Mouse (Mus musculus) layer of hippocampus, postnatal 25 days (tissue): ENCODE measurements around the gene Fam129b. TPM values are rescaled to one million over a fixed set of nuclear protein-coding genes. Genes with fewer than 3 reads are reported as not detected.

Experiments
- DNase-seq, 2 experiments: peaks; one replicate each; pipeline ENCODE4 v3.0.0; 2022; ENCODE audit warnings: mixed read lengths in 2 of 2, low spot score in 1 of 2; ENCODE audit errors: extremely low spot score in 1 of 2
- total RNA-seq, 2 experiments: library from RNA; stranded (reverse); gene quantifications; 2 replicates each; pipeline ENCODE4 v1.2.3; 2021

Fam129b gene
- total RNA-seq, 2 experiments from 2014 or later, result 15.1 to 15.7 TPM

DNA sequence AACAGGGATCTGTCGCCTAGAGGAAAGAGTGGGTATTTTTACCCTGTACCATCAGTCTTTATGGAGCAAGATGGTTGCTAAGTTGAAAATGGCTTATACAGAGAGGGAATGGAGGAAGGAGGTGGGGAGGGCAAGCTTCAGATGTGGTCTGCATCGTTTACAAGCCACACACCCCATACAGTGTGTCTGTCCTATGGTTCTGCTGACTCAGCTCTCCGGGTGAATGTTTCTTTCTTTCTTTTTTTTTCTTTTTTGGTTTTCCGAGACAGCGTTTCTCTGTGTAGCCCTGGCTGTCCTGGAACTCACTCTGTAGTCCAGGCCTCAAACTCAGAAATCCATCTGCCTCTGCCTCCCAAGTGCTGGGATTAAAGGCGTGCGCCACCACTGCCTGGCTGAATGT is 45.3 kb downstream of the Fam129b start:
- DNase-seq, result no peak

DNA sequence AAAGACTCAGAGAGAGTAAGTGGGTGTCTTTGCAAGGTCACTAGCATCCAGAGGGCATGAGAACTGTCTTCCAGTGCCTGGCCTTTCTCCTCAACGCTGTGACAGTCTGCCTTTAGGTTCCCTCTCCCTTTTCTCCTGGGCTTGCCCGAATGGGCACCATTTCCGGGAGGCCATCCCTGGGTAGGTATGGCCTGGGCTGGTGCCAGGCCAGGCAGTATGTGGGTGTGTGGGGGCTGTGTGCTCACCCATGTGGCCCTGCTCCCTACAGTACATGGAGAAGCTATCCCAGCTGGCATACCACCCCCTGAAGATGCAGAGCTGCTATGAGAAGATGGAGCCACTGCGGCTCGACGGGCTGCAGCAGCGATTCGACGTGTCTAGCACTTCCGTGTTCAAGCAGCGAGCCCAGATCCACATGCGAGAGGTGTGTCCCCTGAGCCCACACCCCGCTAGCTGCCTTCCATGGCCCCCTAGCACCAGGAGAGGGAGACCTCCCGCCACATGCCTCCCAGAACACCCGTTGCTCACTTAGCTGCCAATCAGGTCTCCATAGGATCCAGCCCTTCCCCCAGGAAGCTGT is 46.0 kb downstream of the Fam129b start:
- DNase-seq, result no peak

DNA sequence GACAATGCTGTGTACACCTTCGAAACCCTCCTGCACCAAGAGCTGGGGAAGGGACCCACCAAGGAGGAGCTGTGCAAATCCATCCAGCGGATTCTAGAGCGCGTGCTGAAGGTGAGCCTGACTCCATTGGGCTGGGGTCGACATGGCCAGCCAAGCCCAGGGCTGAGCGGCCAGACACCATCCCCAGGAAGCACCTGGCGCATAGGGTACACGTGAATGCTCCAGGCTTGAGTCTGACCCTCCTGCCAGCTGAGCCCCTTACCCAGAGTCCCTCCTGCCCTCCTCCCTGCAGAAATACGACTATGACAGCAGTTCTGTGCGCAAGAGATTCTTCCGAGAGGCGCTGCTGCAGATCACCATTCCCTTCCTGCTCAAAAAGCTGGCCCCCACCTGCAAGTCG is 46.6 kb downstream of the Fam129b start:
- DNase-seq, result no peak

DNA sequence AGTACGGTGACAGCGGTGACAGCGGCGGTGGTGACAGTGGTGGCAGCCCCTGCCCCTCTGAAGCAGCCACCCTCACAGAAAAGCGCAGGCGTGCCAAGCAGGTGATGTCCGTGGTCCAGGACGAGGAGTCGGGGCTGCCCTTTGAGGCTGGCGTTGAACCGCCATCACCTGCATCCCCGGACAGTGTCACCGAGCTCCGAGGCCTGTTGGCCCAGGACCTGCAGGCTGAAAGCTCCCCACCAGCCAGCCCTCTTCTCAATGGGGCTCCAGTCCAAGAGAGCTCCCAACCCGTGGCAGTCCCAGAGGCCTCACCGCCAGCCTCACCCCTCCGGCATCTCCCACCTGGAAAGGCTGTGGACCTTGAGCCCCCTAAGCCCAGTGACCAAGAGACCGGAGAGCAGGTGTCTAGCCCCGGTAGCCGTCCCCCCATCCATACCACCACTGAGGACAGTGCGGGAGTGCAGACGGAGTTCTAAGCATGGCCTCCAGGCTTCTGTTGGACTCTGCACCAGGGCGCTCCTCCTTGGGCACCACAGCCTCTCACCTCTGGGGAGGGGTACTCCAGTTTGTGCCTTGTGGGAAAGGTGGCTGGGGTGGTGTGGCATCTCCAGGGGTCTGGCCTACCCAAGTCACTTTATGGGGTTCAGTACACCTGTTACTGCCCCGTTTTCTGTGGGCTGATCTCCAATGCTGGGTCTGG is 47.8 kb downstream of the Fam129b start:
- no peak for DNase-seq

DNA sequence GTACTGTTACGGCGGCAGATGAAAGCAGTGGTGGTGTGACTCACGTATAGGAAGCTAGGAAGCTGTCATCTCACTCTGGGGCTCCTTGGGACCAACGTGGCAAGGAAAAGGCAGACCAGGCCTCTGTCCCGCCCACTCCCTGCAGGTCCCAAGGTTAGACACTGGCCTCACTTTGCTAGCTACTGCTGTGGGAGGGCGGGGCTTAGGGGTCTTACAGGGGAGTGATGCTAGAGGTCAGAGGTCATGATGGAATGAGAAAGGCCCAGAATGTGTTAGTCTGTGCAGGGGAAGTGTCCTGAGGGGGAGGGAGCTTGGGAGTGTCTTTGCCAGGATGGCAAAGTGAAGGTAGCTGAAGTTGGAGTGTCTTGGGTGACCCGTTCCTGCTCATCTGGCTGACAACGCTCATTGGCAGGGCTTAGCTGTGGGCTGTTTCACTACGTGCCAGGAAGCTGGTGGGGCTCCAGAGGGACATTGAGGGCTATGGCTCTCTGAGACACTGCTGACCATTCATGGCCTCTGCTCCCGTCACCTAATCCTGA is 48.5 kb downstream of the Fam129b start:
- no peak for DNase-seq

DNA sequence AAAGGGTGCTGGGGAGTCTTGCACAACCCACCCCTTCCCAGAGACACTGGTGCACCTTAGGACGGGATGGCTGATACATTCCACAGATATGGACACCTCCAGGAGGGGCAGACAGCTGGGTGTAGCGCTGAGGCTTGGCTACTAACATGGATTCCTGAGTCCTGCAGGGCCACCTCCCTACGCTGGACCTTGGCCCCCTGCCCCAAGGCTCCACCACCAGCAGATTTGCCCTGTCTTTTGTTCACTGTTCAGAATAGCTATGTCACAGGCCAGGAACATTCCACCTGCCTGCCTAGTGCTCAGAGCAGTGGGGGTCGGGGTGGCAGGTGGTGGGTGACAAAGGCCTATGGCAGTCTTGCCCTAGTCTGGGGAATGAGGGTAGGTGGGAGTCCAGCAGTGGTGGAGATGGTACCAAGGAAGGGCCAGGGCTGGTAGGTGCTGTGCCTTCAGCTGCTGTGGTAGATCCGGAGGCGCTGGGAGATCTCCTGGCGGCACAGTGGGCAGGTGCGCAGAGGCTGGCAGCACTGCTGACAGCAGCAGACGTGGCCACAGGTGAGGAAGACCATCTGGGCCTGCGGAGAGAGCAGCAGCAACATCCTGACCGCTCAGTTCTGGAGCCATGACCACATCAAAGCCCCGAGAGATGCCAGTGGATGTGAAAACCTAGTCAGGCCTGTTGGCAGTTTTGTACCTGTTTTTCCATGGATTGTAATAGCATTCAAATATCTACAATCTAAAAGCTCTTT is 50.6 kb downstream of the Fam129b start:
- no peak for DNase-seq

DNA sequence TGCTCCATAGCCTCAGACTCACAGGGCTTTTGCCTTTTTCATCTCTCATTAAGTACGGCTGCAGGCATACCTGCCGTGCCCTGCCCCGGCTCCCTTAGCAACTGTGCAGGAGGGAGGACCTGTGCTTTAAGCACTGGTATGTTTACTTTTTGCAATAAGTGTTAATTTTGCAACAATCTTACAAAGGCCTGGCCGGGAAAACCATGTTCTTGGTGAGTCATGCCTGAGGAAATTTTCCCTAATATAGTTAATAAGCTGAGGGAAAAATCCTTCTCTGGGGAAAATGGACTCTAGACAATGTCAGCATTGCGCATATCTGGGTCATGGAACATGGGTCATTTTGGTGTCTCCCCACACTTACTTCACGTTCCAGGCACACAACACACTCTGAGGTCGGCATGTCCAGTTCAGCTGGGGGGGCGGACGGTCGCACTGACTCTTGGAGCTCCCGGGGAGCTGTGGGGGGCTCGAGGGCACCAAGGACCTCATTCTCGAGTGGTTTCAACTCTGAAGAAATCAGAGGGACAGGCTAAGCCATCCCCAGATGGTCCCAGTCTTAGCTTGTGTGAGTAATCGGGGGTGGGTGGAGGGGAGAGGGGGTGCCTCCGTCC is 51.8 kb downstream of the Fam129b start:
- DNase-seq, result no peak

DNA sequence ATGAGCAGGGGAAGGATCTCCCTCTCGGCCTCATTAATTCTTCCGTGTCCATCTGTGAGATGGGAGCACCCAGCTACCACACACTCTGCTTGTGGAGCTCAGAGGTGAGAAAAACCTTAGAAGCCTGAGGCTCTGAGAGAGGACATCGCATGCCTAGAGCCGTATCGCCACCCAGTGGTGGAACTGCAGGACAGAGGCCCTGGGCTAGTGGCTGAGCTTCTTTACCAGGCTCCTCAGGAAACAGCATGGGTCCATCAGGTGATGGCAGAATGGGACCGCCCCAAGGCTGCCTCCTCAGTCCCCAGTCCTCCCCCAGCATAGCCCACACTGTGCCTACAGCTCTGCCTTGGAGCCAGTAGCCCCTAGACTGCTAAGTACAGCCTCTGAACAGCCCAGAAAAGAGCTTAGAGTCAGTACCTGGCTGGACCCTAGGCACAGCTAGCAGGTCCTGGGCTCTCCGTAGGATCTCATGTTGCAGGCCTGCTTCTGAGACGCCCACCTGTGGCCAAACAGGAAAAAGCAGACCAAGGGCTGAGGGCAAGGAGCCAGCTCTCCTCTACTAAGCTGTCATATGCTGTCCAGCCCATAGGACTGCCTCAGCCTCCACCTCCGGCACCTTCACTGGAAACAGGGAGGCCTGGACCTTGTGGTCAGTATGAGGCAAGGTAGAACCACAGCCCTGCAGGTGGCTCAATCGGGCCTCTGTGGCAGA is 52.5 kb downstream of the Fam129b start:
- peak; percentile 59 to 72 for DNase-seq

DNA sequence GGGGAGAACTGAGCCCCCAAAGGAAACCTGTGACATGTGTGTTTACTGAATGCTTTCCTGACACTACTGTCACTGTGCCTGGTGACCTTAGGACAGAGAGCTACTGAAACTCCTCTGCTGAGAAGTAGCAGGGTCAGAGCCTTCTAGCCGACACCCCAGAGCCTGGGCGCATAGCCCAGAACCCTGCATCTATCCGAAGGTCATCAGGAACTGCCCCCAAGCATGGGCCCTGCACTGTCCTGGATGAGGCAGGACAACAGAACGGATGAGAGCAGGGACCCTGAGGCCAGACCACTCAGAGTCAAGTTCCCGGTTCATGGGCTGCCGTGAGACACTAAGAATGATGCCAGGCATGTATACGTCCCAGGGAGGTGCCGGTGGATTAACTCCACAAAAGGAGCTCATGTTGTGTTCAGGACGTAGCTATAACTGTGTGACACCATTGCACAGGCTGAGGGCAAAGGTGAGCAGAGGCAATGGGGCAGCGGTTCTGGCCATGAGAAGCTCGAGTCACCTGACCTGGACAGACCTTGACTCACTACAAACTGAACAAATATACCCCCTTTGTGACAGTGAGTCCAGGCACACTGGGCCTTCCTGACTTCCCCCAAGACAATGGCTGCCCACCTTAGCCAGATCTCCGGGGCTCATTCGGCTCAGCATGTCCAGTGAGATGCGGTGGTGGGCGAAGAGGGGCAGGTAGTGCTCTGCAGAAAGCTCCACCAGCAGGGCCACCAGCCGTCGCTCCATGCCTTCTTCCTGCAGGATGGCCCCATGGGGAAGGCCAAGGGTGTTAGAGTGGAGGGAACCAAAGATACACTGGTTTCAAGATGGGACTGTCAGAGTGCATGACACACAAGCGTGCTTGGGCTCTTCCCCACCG is 53.3 kb downstream of the Fam129b start:
- no peak for DNase-seq

DNA sequence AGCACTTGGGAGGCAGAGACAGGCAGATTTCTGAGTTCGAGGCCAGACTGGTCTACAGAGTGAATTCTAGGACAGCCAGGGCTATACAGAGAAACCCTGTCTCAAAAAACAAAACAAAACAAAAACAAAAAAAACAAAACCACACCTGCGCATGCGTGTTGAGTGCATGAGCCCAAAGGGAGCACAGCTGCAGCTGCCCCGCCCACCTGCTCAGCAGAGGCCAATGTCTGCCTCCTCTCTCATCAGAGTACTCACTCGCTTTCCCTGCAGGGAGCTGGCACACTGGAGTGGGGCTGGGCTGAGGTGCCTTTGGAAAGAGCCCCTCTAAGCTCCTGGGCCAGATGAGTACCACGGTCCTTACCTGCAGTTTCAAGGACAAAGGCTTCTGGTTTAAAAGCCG is 55.8 kb downstream of the Fam129b start:
- no peak for DNase-seq

DNA sequence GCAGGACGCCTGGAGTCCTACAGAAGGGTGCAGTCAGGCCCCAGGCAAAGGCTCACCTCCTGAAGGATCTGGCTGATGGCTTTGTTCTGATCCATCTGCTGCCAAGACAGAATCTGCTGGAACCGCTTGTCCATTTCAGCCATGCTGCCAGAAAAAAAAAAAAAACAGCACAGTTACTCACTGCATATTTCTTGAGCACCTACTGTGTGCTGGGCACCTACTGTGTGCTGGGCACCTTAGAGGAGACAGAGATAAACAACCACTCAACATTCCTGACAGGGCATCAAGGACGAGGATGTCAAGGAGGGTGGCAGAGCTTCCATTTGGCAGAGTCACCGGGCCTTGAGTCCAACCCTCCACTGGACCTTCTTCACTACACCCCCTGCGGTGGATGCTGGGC is 62.8 kb downstream of the Fam129b start:
- DNase-seq, result no peak

DNA sequence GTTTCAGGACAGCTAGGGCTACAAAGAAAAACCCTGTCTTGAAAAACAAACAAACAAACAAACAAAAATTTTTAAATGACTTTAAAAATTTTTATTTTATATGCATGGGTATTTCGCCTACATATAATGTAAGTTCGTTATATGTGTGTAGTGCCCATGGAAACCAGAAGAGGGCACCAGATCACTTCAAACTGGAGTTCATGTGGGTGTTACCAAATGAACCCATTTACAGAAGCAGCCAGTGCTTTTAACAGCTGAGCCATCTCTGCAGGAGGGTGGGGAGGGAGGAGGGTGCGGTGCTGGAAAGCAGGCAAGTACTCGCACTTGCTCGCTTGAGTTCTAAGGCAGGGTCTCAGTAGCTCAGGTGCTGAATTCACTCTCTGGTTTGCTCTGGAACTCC is 63.5 kb downstream of the Fam129b start:
- DNase-seq, result peak in 1 of 2 experiments; percentile 58

DNA sequence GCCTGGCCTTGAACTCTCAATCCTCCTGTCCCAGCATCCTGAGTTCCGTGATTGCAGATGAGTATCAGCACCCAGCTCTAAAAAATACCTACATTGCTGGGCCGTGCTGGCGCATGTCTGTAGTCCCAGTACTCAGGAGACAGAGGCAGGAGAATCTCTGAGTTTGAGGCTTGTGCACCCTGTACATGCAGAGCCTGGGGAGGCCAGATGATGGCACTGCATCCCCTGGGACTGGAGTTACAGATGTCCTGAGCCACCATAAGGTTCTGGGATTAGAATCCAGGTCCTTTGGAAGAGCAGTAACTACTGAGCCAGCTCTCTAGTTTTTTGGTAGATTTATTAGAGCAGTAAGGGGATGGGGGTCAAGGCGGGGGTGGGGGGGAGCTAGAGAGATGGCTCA is 64.6 kb downstream of the Fam129b start:
- DNase-seq, result no peak

DNA sequence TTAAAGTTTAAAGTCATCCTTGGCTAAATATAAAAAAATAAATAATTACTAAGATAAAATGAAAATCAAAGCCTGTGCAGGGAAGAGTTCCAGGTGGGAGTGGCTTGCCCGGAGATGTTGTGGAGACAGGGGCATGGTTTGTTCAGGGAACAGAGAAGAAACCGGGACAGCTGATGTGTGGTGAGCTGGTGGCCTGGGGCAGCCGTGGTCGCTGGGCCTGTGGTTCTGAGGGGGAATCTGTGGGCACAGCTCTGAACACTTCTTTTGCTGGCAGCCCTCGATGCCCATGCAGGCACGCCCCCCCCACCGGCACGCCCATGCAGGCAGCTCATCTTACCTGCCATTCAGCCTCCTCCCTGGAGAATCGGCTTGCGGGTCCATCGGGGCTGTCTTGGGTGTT is 71.5 kb downstream of the Fam129b start:
- no peak for DNase-seq

DNA sequence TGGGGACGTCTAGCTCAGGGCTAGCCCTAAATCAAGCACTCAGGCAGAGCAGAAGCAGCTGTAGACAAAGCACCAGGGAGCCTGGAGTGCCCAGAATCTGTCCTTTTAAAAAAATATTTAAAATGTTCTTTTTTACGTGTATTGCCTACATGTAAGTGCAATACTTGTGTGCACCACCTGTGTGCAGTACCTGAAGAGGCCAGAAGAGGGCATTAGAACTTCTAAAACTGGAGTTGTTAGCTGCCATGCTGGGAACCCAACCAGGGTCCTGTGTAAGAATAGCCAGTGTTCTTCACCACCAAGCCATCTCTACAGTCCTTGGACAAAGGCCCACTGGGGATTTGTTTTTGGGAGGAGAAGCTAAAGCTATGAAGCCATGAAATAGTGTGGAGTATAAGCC is 78.7 kb downstream of the Fam129b start:
- no peak for DNase-seq

DNA sequence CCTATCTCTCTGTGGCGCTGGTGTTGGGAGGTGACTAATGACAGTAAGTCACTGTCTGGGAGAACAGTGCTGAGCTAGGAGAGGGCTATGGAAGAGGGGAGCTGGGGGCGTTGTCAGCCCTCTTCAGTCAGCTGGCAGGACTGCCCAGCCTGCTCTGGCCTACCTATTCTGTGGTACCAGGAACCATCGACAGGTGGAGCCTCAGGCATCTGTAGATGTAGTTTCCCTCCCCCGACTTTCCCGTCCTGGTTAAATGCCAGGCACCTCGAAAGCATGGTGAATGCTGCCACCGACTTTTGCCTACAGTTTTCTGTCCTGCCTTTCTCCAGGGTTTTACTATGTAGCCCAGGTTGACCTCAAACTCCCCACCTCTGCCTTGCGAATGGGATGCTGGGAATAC is 81.4 kb downstream of the Fam129b start:
- DNase-seq, result peak in 1 of 2 experiments; percentile 50

DNA sequence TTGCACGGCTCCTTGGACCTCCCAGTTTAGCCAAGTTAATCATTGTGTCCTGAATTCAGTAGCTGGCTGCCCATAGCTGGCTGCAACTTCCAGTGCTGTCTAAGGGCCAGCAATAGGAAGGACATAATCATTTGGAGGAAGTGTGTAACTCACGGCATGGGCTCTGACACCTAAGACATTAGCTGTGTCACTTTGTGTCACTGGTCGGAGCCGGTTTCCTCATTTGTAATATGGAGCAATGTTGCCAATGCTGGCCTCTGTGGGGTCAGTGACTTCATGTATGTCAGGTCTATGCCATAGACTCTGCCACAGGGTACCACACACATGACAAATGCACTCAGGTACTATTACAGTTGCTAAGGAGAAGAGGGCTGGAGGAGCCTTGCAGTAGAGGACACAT is 84.4 kb downstream of the Fam129b start:
- DNase-seq, result no peak

DNA sequence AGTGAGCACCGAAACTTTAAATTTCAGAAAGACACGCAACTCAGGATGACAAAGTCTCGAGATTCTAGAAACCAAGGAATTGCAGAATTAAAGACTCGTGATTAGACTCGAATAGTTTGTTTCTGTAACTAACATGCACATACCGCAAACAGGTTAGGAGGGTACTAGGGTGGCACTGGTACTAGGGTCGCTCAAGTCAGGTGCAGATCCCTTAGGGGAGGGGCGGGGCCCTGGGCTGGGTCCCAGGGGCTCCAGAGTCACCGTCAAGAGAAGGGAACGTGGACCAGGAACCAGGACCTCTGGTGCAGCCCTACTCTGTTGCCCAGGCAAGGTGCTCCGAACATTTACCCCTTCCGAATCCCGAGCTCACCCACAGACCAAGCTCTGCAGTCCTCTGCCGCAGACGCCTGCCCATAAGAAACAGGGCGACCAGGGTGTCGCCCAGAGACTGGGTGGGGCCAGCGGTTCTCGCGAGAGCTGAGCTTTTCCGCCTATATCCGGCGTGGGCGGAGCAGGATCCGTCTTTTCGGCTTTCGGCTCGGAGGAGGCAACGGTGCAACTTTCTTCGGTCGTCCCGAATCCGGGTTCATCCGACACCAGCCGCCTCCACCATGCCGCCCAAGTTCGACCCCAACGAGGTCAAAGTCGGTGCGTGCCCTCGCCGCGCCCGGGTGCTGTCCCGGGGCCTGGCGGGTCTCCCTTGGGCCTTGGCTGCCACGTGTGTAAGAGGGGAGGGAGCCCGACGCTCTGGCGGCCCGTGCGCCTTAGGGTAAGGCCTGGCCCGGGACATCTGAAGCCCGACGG is 85.5 kb downstream of the Fam129b start, which contains the start of the genes Rpl12 and Lrsam1:
Gene Rpl12 (plus strand): TSS at position 368 of the 804 bp plus-strand sequence.
Gene Lrsam1 (minus strand): TSS at position 423 of the 804 bp plus-strand sequence.
- DNase-seq, result peak; percentile 89 to 90
